Mouse (Mus musculus) kidney, postnatal 14 days (tissue): ENCODE data around the gene Dpp9.

Experiments used
- DNase-seq: peaks from one replicate; pipeline ENCODE4 v3.0.0; 2022; ENCODE audit warnings: mixed read lengths

The Dpp9 gene

GRCm38 (mm10) chr17:56182975-56183657, 35.6 kb downstream of the Dpp9 start:
- no peak for DNase-seq

- DNase-seq = no peak
These were observed 43.3 kb downstream of the Dpp9 start for GRCm38 (mm10) chr17:56175416-56175815.

DNA sequence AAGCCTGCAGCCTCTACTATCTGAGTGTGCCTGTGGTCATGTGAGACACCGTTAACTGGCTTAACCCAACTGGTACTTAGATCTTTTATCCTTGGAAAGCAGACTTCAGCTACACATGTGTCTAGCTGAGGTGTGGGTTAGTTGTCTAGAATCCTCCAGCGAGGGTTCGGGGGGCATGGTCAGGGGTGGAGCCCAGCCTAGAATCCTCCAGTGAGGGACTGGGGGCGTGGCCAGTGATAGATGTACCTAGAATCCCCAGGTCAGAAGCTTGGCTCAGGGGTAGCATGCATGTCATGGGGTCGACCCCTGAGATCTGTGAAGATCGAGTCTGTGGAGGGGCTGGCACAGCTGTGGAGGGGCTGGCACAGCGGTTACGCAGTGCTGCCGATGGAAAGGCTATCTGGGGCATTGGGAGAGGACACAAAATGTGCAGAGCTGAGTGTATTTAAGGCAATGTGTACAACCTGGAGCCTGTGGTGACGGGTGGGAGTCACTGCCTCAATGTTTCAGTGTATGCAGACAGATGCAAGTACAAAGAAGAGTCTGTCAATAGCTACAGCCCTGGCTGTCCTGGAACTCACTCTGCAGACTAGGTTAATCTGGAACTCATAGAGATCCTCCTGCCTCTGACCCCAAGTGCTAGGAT, 45.2 kb downstream of the Dpp9 start:
- no peak for DNase-seq

GRCm38 (mm10) chr17:56171881-56172280, 46.8 kb downstream of the Dpp9 start:
- no peak for DNase-seq

GRCm38 (mm10) chr17:56171456-56171855, 47.2 kb downstream of the Dpp9 start:
- DNase-seq = no peak

DNA sequence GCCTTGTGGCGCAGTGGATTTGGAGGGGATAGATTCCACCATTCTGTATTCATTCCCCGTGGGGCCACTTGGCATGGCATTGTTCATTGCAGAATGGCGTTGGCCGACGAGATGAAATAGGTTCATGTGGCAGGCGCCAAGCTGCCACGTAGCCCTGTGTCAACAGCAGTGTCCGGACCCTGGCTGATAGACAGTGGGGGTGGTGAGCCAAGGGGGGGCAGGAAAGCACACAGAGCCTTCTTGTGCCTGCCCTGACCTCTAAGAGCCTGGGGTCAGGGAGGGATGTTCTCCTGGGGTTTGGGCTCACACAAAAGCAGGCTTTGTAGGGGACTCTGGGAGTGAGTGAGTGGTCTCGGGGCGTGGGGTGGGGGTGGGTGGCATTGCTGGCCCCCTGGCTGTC, 48.1 kb downstream of the Dpp9 start:
- no peak for DNase-seq

GRCm38 (mm10) chr17:56169830-56170229, 48.9 kb downstream of the Dpp9 start:
- peak; percentile 64 for DNase-seq

DNA sequence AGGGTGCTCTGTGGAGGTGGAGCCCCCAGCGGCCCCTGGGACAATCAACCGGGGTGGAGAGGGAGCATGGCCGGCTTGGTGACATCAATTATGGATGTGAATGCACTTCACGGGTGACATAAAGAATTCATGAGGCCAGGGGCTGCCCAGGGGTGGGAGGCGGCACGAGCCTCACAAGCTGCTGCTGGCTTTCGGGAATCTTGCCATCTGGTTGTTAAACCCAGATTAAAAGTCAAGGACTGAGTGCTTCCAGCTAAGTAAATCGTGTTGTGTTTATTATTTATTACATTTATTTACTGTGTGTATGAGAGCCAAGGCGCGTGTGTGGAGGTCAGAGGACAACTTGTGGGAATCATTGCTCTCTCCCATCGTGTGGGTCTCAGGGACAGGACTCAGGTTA, 53.0 kb downstream of the Dpp9 start:
- DNase-seq = no peak

GRCm38 (mm10) chr17:56164510-56164909, 54.2 kb downstream of the Dpp9 start:
- no peak for DNase-seq

DNA sequence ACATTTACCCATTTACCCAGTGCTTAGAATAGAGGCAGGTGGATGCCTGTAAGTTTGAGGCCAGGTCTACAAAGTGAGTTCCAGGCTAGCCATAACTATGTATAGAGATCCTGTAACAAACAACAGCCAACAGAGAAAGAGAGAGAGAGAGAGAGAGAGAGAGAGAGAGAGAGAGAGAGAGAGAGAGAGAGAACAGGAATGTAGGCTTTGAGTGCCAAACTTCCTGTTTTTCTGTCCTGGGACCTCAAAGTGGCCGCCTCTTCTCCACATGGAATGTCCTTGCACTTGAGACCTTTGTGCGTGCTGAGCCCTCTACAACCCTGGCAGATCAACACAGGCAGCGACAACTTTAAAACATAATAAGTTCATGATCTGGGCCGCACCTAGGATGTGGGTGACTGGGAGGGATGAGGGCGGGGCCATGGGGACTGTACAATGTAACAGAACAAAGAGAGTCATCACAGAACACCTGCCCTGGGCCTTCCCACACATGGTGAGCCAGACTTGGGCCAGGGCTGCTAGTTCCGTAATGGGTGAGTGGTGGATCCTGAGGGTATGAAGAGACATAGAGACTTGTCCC, 55.1 kb downstream of the Dpp9 start:
- no peak for DNase-seq

DNA sequence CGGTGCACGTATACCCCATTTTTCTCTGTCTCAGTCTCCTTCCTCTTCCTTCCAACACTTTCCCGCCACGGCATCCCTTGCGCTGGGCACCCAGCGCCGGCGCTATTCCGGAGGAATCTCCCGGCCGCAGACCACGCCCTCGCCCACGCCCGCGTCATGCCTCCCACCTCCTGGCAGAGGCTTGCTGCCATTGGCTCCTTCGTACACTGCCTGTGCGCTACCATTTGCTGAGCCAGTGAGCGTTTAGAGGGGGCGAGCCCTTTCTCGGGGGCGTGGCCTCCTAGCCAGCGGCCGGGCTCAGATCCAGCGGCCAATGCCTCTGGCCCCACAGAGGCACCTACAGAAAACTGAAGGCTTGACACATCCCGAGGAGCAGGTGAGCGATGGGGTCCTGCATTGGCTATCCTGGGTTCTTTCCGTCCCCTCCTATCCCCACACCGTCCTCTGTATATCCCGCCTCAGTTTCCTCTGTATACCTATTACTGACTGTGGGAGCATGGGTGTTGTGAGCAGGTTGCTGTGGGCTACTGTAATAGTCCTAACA, 56.4 kb downstream of the Dpp9 start, which contains the start of gene Tnfaip8l1:
Gene Tnfaip8l1, plus strand, starts transcription at position 247 of the 544 bp plus-strand sequence.
- DNase-seq = peak; percentile 97

- peak; percentile 79 for DNase-seq
These were observed 59.0 kb downstream of the Dpp9 start for GRCm38 (mm10) chr17:56159729-56160128.

DNA sequence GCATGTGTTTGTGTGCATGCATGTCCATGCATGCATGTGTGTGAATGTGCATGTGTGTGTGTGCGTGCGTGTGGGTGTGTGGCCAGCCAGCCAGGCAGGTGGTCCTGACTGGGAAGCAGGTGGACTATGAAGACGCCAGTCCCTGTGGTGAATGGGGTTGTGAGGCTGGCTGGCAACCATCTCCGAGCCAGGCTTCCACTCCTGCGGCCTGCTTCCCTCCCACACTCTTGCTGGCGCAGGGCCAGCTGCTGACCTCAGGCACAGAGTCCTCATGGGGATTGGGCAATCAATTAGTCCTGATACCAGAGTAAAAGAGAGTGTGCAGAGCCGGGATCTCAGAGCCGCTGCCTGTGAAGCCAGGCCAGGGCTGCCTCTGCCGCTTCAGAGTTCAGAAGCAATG, 65.1 kb downstream of the Dpp9 start:
- peak; percentile 57 for DNase-seq

- no peak for DNase-seq
These were observed 68.8 kb downstream of the Dpp9 start for GRCm38 (mm10) chr17:56149897-56150296.

DNA sequence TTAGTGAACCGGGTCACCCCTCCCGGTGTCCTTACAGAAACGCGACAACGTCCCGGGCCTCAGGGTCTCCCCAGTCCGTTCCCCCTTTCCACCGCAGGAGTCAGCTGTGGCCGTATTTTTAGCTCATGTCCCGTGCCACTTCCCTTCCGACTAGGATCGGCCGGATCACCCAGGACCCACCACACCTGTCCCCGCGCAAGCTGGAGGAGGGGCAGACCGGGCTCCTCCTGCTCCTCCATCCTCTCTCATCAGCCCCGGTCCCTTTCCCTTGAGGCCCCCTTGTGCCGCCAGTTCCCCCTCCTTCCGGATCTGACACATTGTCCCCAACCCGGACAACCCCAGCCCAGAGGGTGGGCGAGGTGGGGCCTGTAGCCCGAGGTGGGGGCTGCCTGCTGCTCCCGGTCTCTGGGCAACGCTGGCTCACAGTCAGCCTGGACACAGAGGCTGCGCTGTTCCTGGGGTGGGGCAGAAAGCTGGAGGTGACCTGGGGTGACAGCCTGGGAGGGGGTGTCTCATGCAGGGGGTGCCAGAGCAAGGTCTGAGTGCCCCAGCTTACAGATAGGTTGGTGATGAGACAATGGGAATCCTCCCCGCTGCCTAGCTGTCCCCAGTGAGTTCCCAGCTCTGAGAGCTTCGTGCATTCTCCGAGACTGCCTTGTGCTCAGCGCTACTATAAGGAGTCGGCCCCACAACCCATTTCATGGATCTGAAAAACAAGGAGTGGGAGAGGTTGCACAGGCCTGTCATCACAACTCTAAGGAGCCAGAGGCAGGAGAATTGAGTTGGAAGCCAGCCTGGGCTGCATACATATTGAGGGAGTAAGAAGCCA, 69.7 kb downstream of the Dpp9 start:
- DNase-seq = no peak

GRCm38 (mm10) chr17:56148280-56148679, 70.4 kb downstream of the Dpp9 start:
- no peak for DNase-seq

DNA sequence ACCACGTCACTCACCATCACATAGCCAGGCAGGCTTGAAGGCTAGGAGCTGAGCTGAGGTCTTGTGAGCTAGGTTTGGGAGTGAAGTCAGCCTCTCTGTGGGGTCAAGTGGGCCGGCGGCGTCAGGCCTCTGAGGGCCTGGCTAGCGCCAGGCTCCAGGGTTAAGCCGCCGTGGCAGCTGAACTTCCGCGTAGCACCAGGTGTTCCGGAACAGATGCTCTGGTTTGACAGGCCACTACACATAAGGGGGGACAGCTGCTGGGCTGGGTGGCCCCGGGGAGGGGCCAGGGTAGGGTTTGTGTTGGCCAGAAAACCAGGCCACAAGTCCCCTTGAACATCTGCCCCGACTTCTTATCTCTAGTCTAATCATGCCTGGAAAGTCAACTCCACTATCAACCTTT, 71.3 kb downstream of the Dpp9 start:
- no peak for DNase-seq

DNA sequence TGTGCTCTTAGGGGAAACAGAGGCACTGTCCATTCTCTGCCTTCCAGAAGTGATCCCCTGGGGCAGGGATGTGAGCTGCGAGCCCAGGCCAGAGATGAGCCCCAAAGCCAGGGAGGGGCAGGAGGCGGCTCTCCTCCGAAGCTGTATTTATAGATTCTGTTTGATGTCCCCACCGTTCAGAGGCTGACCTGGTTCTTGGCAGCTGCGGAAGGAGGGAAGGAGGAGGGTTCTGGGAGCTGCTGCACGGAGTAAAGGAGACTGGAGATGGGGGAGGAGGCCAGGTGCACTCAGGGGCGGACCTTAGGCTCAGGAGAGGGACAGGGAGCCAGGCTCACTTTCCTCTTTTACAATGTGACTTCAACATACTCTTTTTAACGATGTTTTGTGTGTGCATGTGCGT, 72.6 kb downstream of the Dpp9 start:
- DNase-seq = no peak

- no peak for DNase-seq
These were observed 74.2 kb downstream of the Dpp9 start for GRCm38 (mm10) chr17:56144546-56144945.

DNA sequence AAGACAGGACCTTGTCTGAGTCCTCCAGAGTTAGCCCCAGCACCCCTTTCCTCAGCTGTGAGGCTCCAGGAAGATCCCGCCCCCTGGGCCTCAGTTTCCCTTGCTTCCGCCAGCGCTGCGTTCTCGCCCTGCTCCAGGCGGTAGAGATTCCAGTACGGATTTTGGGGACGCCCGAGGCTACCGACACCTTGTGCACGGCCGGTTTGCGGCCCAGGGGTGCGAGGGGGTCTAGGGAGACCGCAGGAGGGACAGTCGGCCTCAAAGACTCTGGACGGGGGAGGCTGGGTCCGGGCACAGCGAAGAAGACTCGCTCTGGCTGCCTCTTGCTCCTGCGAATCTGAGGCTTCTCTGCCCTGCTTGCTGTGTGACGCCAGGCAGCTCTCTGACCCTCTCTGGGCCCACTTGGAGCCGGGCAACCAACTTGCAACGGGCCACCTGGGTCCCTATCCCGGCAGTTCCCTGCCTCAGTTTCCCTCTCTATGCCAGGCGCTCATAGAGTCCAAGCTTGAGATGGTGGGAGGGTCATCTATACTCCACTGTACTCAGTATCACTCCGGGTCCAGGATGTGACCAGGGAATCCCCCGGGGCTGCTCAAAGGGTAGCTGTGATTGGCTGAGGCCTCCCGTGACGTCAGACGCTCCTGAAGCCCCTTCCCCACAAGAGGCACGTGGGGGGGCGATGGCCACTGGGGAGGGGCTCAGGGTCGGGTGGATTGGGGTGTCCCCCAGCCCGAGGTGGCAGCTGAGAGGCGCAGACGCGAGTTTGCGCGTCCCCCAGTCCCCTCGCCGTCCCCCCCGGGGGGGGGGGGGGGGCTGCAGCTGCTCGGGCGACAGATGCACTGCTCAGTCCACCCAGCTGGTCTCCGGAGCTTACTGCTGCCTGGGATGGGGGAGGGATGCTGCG, 76.8 kb downstream of the Dpp9 start:
- no peak for DNase-seq

DNA sequence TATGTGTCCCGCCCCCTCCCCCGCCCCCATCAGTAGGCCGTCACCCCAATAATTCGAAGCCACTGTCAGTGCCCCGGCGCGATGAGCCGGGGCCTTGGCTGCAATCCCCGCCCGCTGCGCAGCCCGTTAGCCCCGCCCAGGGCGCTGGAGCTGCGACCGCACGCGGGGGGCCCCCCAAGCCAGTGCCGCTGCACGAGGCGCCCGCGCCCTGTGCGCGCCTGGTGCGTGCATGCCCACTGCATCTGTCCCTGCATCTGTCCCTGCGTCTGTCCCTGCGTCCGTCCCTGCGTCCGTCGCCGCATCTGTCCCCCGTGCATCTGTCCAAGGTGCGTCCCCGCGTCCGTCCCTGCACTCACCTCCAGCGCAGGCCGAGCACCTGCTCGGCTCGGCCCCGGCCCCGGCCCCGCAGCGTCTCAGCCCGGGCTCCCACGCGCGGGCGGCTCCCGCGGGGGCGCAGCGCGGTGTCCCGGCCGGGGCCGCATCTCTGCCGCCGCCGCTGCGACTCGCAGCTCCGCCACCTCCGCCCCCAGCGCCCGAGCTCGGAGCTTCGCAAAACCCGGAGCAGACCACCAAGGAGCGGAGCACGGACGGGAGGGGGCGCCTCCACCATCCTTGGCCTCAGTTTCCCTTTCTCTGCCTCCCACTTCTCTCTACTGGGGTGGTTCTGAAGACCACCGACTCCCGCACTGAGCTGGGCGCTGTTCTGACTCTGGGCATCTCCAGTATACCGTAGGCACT, 78.7 kb downstream of the Dpp9 start, which contains the start of gene Sema6b:
Gene Sema6b, minus strand, starts transcription at position 486 of the 738 bp plus-strand sequence.
- peak; percentile 66 for DNase-seq
